Mouse (Mus musculus): ENCODE measurements around the gene Mrpl50. TPM values are rescaled to one million over a fixed set of nuclear protein-coding genes. Genes with fewer than 3 reads are reported as not detected.

Gene Mrpl50
- 91.2 and 96.8 TPM in 2 replicates for polyA plus RNA-seq (2014; fragmentation: Nextera tagmentation; extraction: Ambion mirVana)

DNA sequence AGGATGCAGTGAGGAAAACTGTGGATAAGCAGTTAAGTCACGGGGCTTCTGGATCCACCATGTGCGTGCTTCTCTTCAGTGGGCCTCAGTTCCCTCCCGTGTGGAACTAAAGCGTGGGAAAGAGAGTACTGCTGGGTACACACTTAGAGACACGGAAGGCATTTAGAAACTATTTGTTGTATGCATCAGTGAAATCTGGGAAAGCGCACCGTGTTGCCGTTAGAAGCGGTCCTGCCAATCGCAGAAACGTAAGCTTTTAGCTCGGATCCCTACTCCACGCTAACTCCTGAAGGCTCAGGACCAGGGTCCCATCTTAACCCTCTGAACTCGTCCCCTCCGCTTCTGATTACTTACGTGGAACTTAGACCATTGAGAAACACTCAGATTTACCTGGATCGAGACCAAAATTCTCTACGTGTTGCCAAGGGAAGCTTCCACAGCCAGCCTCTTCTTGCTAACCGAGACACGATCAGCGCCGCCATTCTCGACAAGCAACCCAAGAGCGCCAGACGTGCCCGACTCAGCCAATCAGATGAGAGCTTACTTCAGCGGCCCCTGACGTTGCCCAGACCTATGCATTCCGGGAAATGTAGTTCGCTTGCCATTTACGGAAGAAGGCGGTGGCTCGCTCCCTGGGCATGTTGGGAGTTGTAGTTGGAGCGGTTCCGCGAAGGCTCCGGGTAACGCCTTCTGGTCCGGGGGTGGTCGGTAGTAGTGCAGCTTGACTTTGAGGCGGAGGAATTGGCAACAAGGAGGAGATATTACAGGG, at the start of gene Mrpl50, which contains the start of gene Zfp189:
Mrpl50 (minus strand) TSS at position 522 of the 769 bp plus-strand sequence.
Zfp189 (plus strand) TSS at position 605 of the 769 bp plus-strand sequence.
- WGBS, result under 1% methylated on average over 41 of the region's 41 CpGs
- Histone ChIP-seq H3K4me1 (replicated peaks; ENCODE audit: control insufficient read depth, insufficient read depth, low read length) (peaks cover 3% of the 10 kb centered on the region; the same call in 1 of the 2 replicates), H3K9me3 (ENCODE audit: control insufficient read depth, low read length) (no peaks in the 10 kb centered on the region), H3K36me3 (ENCODE audit: control insufficient read depth, insufficient read depth, low read length) (no peaks in the 10 kb centered on the region; the same call in 1 of the 2 replicates), H3K27ac (ENCODE audit: low read depth, low read length) (no peak within 1 kb of the TSS), H3K4me2 (ENCODE audit: low read depth, low read length, severe bottlenecking) (peak within 1 kb of the TSS; percentile 64), H3K4me3 (ENCODE audit: low read depth, low read length) (peak within 1 kb of the TSS; percentile 70), H3K27me3 (ENCODE audit: control insufficient read depth, insufficient read depth, low read length) (no peaks in the 10 kb centered on the region), H3K9ac (ENCODE audit: low read length) (peak within 1 kb of the TSS; percentile 74)
- DNase-seq (ENCODE audit: low spot score), result peak; percentile 94
- ATAC-seq (replicated peaks; ENCODE audit: low FRiP score), result peak; percentile 99

DNA sequence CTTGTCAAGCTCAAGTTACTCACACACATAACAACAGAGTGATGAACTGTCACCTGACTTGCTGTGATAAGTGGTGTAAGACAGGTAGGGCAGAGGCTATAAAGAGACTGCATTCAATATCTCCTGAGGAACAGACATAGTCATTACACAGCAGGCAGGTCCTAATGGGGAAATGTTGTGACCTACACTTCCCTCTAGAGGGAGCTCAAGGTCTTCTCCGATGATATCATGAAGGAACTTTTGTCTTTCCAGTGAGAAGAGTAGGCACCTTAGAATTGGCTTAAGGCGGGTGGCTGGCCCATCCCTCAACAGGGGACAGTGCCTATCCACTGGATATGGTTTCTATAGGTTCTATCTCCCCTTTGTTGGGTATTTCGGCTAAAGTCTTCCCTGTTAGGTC, 46.7 kb upstream of the Mrpl50 start:
- no peak overlapping the region for H3K9ac ChIP-seq (ENCODE audit: low read length)
- no peak overlapping the region for H3K27ac ChIP-seq (ENCODE audit: low read depth, low read length)
- 22% methylated on average over 3 of the region's 3 CpGs for WGBS
- DNase-seq (ENCODE audit: low spot score) (peak; percentile 60), ATAC-seq (replicated peaks; ENCODE audit: low FRiP score) (peak; percentile 75)
- no peak overlapping the region for H3K4me3 ChIP-seq (ENCODE audit: low read depth, low read length)
- H3K27me3 ChIP-seq (ENCODE audit: control insufficient read depth, insufficient read depth, low read length), result no peaks in the 10 kb centered on the region
- no peaks in the 10 kb centered on the region for H3K36me3 ChIP-seq (ENCODE audit: control insufficient read depth, insufficient read depth, low read length)
- no peaks in the 10 kb centered on the region for H3K4me1 ChIP-seq (replicated peaks; ENCODE audit: control insufficient read depth, insufficient read depth, low read length)
- H3K9me3 ChIP-seq (ENCODE audit: control insufficient read depth, low read length), result no peaks in the 10 kb centered on the region
- H3K4me2 ChIP-seq (ENCODE audit: low read depth, low read length, severe bottlenecking), result no peak overlapping the region

DNA sequence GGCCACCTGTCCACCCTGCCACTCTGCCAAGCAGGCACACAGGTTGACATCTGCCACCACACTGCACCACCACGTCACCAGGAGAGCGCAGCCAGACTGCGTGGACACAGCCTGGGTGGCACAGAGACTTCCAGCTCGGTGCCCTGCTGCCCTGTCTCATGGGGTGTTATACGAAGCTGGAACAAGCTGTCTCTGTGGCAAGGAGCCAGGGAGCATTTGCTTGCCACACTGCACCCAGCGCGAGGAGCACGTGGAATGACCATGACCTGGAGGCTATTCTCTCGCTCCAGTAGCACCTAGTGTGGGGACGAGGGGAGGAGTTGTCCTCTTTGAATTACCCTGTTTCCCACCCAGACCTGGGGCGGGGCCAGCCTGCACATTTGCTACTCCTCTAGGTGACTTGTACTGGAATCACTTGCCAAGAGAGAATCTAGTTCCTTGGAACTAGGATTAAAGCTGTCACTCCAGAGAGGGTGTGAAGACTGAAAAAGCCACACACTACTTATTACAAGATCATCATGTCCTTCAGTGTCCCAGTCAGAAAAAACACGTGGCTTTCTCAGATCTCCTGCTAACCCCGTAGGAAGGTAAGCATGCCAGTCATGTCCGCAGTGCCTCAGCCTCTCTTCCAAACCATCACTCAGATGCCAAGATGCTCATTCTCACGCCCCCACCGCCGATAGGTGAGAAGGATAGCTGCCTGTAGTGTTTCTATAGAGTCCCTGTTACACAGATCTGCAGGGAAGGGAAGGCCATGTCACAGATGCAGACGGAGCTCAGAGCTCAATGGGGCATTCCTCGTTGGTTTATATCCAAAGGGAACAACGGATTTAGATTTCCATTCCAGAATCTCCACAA, 39.3 kb upstream of the Mrpl50 start:
- no peak for ATAC-seq (replicated peaks; ENCODE audit: low FRiP score)
- H3K9ac ChIP-seq (ENCODE audit: low read length), result no peak overlapping the region
- no peak overlapping the region for H3K4me3 ChIP-seq (ENCODE audit: low read depth, low read length)
- no peak overlapping the region for H3K4me2 ChIP-seq (ENCODE audit: low read depth, low read length, severe bottlenecking)
- H3K9me3 ChIP-seq (ENCODE audit: control insufficient read depth, low read length), result no peaks in the 10 kb centered on the region
- no peaks in the 10 kb centered on the region for H3K36me3 ChIP-seq (ENCODE audit: control insufficient read depth, insufficient read depth, low read length)
- no peaks in the 10 kb centered on the region for H3K4me1 ChIP-seq (replicated peaks; ENCODE audit: control insufficient read depth, insufficient read depth, low read length)
- no peak overlapping the region for H3K27ac ChIP-seq (ENCODE audit: low read depth, low read length)
- H3K27me3 ChIP-seq (ENCODE audit: control insufficient read depth, insufficient read depth, low read length), result no peaks in the 10 kb centered on the region
- no peak for DNase-seq (ENCODE audit: low spot score)
- 81% methylated on average over 20 of the region's 20 CpGs for WGBS

DNA sequence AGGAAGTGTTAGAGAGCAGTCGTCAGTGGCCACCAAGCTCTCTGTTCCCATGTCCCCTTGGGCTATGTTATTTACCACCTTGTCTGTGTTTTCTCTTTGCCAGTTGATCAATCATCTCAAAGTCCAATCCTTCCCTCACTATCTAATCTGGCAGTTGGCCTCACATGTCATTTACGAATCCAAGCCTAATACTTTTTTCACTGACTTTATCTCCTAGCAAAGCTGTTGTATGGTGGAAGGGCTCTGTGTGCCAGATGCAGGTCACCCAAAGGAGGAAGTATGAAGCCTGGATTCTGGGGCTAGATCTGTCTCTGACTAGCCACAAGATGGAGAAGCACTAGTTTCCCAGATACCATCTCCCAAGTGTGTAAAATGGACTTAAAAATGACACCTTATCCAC, 37.3 kb upstream of the Mrpl50 start:
- H3K4me2 ChIP-seq (ENCODE audit: low read depth, low read length, severe bottlenecking), result no peak overlapping the region
- ATAC-seq (replicated peaks; ENCODE audit: low FRiP score) (no peak), DNase-seq (ENCODE audit: low spot score) (no peak)
- H3K27me3 ChIP-seq (ENCODE audit: control insufficient read depth, insufficient read depth, low read length), result no peaks in the 10 kb centered on the region
- no peaks in the 10 kb centered on the region for H3K4me1 ChIP-seq (replicated peaks; ENCODE audit: control insufficient read depth, insufficient read depth, low read length)
- no peaks in the 10 kb centered on the region for H3K9me3 ChIP-seq (ENCODE audit: control insufficient read depth, low read length)
- no peaks in the 10 kb centered on the region for H3K36me3 ChIP-seq (ENCODE audit: control insufficient read depth, insufficient read depth, low read length)
- no peak overlapping the region for H3K9ac ChIP-seq (ENCODE audit: low read length)
- WGBS, result 85% methylated on average over 2 of the region's 2 CpGs
- no peak overlapping the region for H3K4me3 ChIP-seq (ENCODE audit: low read depth, low read length)
- no peak overlapping the region for H3K27ac ChIP-seq (ENCODE audit: low read depth, low read length)

DNA sequence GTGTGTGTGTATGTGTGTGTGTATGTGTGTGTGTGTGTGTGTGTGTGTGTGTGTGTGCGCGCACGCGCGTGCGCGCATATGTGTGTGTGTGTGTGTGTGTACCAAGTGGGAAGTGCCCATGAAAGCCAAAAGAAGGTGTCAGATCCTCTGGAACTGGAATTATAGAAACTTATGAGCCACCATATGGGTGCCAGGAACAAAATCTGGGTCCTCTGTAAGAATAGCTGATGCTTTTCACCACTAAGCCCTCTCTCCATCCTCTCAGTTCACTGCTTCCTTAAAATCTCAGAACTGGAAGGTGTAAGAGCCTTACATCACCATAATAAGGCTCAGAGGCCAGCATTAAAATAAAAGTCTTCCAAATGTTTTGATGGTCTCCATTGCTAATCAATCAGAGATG, 36.5 kb upstream of the Mrpl50 start:
- Histone ChIP-seq H3K9ac (ENCODE audit: low read length) (no peak overlapping the region), H3K36me3 (ENCODE audit: control insufficient read depth, insufficient read depth, low read length) (no peaks in the 10 kb centered on the region), H3K27ac (ENCODE audit: low read depth, low read length) (no peak overlapping the region), H3K27me3 (ENCODE audit: control insufficient read depth, insufficient read depth, low read length) (no peaks in the 10 kb centered on the region), H3K9me3 (ENCODE audit: control insufficient read depth, low read length) (no peaks in the 10 kb centered on the region), H3K4me2 (ENCODE audit: low read depth, low read length, severe bottlenecking) (no peak overlapping the region), H3K4me1 (replicated peaks; ENCODE audit: control insufficient read depth, insufficient read depth, low read length) (no peaks in the 10 kb centered on the region), H3K4me3 (ENCODE audit: low read depth, low read length) (no peak overlapping the region)
- ATAC-seq (replicated peaks; ENCODE audit: low FRiP score), result no peak
- no peak for DNase-seq (ENCODE audit: low spot score)
- 89% methylated on average over 7 of the region's 7 CpGs for WGBS

DNA sequence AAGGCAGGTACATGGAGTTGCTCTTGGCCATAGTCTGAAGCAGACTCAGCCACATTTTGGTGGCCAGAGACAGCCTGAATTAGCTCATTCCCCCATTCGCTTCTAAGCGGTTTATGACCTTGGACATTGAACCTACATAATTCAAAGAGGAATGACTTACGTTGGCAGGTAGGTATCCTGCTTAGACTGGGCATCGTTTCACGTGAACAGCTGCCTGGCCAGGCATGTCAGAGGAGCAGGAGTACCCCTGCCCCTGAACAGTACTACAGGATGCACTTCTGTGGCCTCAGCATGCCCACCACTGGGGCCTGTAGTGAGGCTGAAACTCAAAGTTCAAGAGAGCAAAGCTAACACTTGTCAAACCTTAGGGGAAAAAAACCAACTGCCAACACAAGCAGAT, 32.5 kb upstream of the Mrpl50 start:
- no peaks in the 10 kb centered on the region for H3K9me3 ChIP-seq (ENCODE audit: control insufficient read depth, low read length)
- no peak overlapping the region for H3K27ac ChIP-seq (ENCODE audit: low read depth, low read length)
- no peak overlapping the region for H3K4me2 ChIP-seq (ENCODE audit: low read depth, low read length, severe bottlenecking)
- no peaks in the 10 kb centered on the region for H3K36me3 ChIP-seq (ENCODE audit: control insufficient read depth, insufficient read depth, low read length)
- DNase-seq (ENCODE audit: low spot score) (no peak), ATAC-seq (replicated peaks; ENCODE audit: low FRiP score) (no peak)
- H3K4me1 ChIP-seq (replicated peaks; ENCODE audit: control insufficient read depth, insufficient read depth, low read length), result no peaks in the 10 kb centered on the region
- H3K9ac ChIP-seq (ENCODE audit: low read length), result no peak overlapping the region
- WGBS, result 93% methylated on average over 5 of the region's 5 CpGs
- H3K4me3 ChIP-seq (ENCODE audit: low read depth, low read length), result no peak overlapping the region
- H3K27me3 ChIP-seq (ENCODE audit: control insufficient read depth, insufficient read depth, low read length), result no peaks in the 10 kb centered on the region

DNA sequence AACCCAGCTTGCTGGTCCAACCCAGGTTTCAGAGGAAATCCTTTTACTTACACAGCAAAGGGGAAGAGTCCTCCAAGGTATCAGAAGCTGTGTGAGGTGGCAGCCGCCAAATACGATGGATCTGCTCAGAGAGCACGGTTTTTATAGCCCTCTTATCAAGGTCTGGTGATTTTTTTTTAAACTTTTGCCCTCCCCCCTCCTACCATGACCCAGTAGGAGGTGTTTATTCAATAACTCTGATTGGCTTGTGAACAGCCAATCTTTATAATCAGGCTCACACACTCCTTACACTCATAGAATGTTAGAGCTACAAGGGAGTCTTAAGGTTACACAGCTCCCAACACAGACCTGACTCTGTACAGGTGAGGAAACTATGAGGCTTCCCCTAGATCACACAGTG, 28.5 kb upstream of the Mrpl50 start, which contains the start of gene Aldob:
Aldob (minus strand) TSS at position 164 of the 400 bp plus-strand sequence.
- no peaks in the 10 kb centered on the region for H3K36me3 ChIP-seq (ENCODE audit: control insufficient read depth, insufficient read depth, low read length)
- H3K4me3 ChIP-seq (ENCODE audit: low read depth, low read length), result no peak within 1 kb of the TSS
- H3K4me2 ChIP-seq (ENCODE audit: low read depth, low read length, severe bottlenecking), result no peak within 1 kb of the TSS
- H3K9ac ChIP-seq (ENCODE audit: low read length), result no peak within 1 kb of the TSS
- no peak for ATAC-seq (replicated peaks; ENCODE audit: low FRiP score)
- H3K4me1 ChIP-seq (replicated peaks; ENCODE audit: control insufficient read depth, insufficient read depth, low read length), result no peaks in the 10 kb centered on the region
- no peaks in the 10 kb centered on the region for H3K27me3 ChIP-seq (ENCODE audit: control insufficient read depth, insufficient read depth, low read length)
- no peak for DNase-seq (ENCODE audit: low spot score)
- 88% methylated on average over 3 of the region's 3 CpGs for WGBS
- no peaks in the 10 kb centered on the region for H3K9me3 ChIP-seq (ENCODE audit: control insufficient read depth, low read length)
- no peak within 1 kb of the TSS for H3K27ac ChIP-seq (ENCODE audit: low read depth, low read length)

DNA sequence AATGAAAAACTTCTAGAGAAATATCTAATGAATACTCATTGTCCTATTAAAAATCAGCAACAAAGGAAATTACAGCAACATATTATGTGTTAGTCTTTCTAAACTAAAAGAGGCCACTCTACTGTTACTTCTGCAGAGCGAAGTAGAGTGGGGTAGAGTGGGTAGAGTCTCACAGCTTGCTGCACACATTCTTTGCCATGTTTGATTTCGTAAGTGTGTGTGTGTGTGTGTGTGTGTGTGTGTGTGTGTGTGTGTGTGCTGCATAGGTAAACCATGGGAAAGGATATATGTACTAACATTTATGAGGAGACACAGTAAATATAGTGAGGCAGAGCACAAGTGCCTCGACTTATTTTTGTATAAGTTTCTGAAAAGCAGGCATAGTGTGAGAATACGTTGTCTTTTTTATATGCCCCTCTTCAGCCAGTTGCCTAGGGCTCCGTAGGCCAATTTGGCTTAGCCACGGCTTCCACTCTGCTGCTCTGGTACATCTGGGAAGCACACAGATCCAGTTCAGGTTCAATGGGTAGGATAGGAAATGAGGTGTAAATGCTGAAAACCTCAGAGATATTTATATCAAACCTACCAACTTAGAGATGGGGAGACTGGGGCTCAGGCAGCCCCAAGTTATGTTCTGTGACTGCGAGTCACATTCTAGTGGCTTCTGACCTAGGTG, 26.8 kb upstream of the Mrpl50 start:
- no peaks in the 10 kb centered on the region for H3K27me3 ChIP-seq (ENCODE audit: control insufficient read depth, insufficient read depth, low read length)
- DNase-seq (ENCODE audit: low spot score) (no peak), ATAC-seq (replicated peaks; ENCODE audit: low FRiP score) (no peak)
- no peak overlapping the region for H3K27ac ChIP-seq (ENCODE audit: low read depth, low read length)
- H3K4me1 ChIP-seq (replicated peaks; ENCODE audit: control insufficient read depth, insufficient read depth, low read length), result no peaks in the 10 kb centered on the region
- 89% methylated on average over 7 of the region's 7 CpGs for WGBS
- no peak overlapping the region for H3K9ac ChIP-seq (ENCODE audit: low read length)
- H3K4me3 ChIP-seq (ENCODE audit: low read depth, low read length), result no peak overlapping the region
- H3K36me3 ChIP-seq (ENCODE audit: control insufficient read depth, insufficient read depth, low read length), result no peaks in the 10 kb centered on the region
- no peak overlapping the region for H3K4me2 ChIP-seq (ENCODE audit: low read depth, low read length, severe bottlenecking)
- no peaks in the 10 kb centered on the region for H3K9me3 ChIP-seq (ENCODE audit: control insufficient read depth, low read length)

Data from forebrain, embryonic 11.5 days (tissue).